Mouse (Mus musculus) heart, embryonic 13.5 days (tissue): ENCODE measurements around the gene Camk1. TPM values are rescaled to one million over a fixed set of nuclear protein-coding genes. Genes with fewer than 3 reads are reported as not detected.

Experiments
- ATAC-seq: fragments of 200-750 bp; cut with Nextera tagmentation; 2 replicates; pipeline ENCODE4 v1.8.0; 2017; ENCODE audit warnings: moderate TSS enrichment; ENCODE audit not compliant: insufficient number of reproducible peaks, low FRiP score, low TSS enrichment; ENCODE audit errors: extremely low read depth
- H3K27ac ChIP-seq: fragments of 300-500 bp; sonication (generic); replicated peaks from 2 replicates; pipeline ENCODE4 v1.5.1; 2015; ENCODE audit warnings: moderate library complexity, mild to moderate bottlenecking, inconsistent platforms
- H3K27me3 ChIP-seq: fragments of 300-500 bp; sonication (generic); replicated peaks from 2 replicates; pipeline ENCODE4 v1.6.1; 2015; ENCODE audit warnings: mild to moderate bottlenecking, inconsistent platforms
- H3K36me3 ChIP-seq: fragments of 300-500 bp; sonication (generic); 2 replicates; pipeline ENCODE4 v1.6.1; 2015; ENCODE audit warnings: mild to moderate bottlenecking, inconsistent platforms
- H3K4me1 ChIP-seq: fragments of 300-500 bp; sonication (generic); 2 replicates; pipeline ENCODE4 v1.6.1; 2015; ENCODE audit warnings: inconsistent platforms
- H3K4me2 ChIP-seq: fragments of 300-500 bp; sonication (generic); 2 replicates; pipeline ENCODE4 v1.6.1; 2015; ENCODE audit warnings: inconsistent platforms, mild to moderate bottlenecking, moderate library complexity
- H3K4me3 ChIP-seq: fragments of 300-500 bp; sonication (generic); 2 replicates; pipeline ENCODE4 v1.5.1; 2015; ENCODE audit warnings: moderate library complexity, mild to moderate bottlenecking, inconsistent platforms
- H3K9ac ChIP-seq: fragments of 300-500 bp; sonication (generic); 2 replicates; pipeline ENCODE4 v1.6.1; 2015; ENCODE audit warnings: inconsistent platforms, mild to moderate bottlenecking, moderate library complexity
- H3K9me3 ChIP-seq: fragments of 300-500 bp; sonication (generic); 2 replicates; pipeline ENCODE4 v1.6.1; 2016; ENCODE audit warnings: inconsistent platforms
- WGBS: fragments of 180-500 bp; shearing (Covaris S2); methylation state at CpG from one replicate; pipeline ENCODE4 v1.1.7; 2015; ENCODE audit warnings: mixed read lengths; 5-methylcytosine and 5-hydroxymethylcytosine counted together
- polyA plus RNA-seq: library from polyadenylated mRNA; unstranded; fragments of >200 nt; fragmentation: Nextera tagmentation; extraction: Ambion mirVana; gene quantifications from 2 replicates; pipeline ENCODE4 v1.2.1, GENCODE M21; 2015

Gene Camk1
- polyA plus RNA-seq, 1 experiment from 2014 or later: 109 TPM

- H3K36me3 ChIP-seq: peaks cover 57% of the 10 kb centered on the region
- peak within 1 kb of the TSS; percentile 96 for H3K27ac ChIP-seq
- H3K9ac ChIP-seq: peak within 1 kb of the TSS; percentile 97
- under 1% methylated on average over 58 of the region's 61 CpGs for WGBS
- H3K4me1 ChIP-seq: peaks cover 24% of the 10 kb centered on the region
- H3K4me3 ChIP-seq: peak within 1 kb of the TSS; percentile 96
- peak within 1 kb of the TSS; percentile 94 for H3K4me2 ChIP-seq
- H3K27me3 ChIP-seq: no peaks in the 10 kb centered on the region
- ATAC-seq: peak; percentile 90
- H3K9me3 ChIP-seq: no peaks in the 10 kb centered on the region
These were observed 34.0 kb upstream of the Camk1 start, which contains the start of the genes Tada3 and Arpc4 for GRCm38 (mm10) chr6:113377496-113378385. Gene Tada3, minus strand, starts transcription at chr6:113377883. Gene Arpc4, plus strand, starts transcription at chr6:113378115.

GRCm38 (mm10) chr6:113377172-113377495 lies 33.4 kb upstream of the Camk1 start:
- H3K4me3 ChIP-seq: peak overlapping the region; percentile 96
- peaks cover 24% of the 10 kb centered on the region for H3K4me1 ChIP-seq
- H3K27me3 ChIP-seq: no peaks in the 10 kb centered on the region
- H3K27ac ChIP-seq: peak overlapping the region; percentile 96
- WGBS: 6% methylated on average over 7 of the region's 7 CpGs
- peaks cover 57% of the 10 kb centered on the region for H3K36me3 ChIP-seq
- H3K9me3 ChIP-seq: no peaks in the 10 kb centered on the region
- ATAC-seq: no peak
- H3K4me2 ChIP-seq: peak overlapping the region; percentile 94
- H3K9ac ChIP-seq: peak overlapping the region; percentile 97

GRCm38 (mm10) chr6:113373491-113373890 lies 29.7 kb upstream of the Camk1 start:
- no peak overlapping the region for H3K9ac ChIP-seq
- ATAC-seq: no peak
- H3K27ac ChIP-seq: no peak overlapping the region
- 85% methylated on average over 4 of the region's 4 CpGs for WGBS
- no peaks in the 10 kb centered on the region for H3K9me3 ChIP-seq
- H3K4me2 ChIP-seq: no peak overlapping the region
- no peaks in the 10 kb centered on the region for H3K27me3 ChIP-seq
- peaks cover 6% of the 10 kb centered on the region for H3K4me1 ChIP-seq
- H3K36me3 ChIP-seq: peaks cover 75% of the 10 kb centered on the region
- no peak overlapping the region for H3K4me3 ChIP-seq

GRCm38 (mm10) chr6:113370194-113370929 lies 26.6 kb upstream of the Camk1 start:
- Histone ChIP-seq H3K36me3 (peaks cover 91% of the 10 kb centered on the region), H3K9ac (no peak overlapping the region), H3K4me1 (no peaks in the 10 kb centered on the region), H3K4me3 (no peak overlapping the region), H3K4me2 (no peak overlapping the region), H3K27me3 (no peaks in the 10 kb centered on the region), H3K27ac (no peak overlapping the region), H3K9me3 (no peaks in the 10 kb centered on the region)
- no peak; the same call in 1 of the 2 replicates for ATAC-seq
- WGBS: 86% methylated on average over 20 of the region's 20 CpGs

- ATAC-seq: no peak
- no peaks in the 10 kb centered on the region for H3K27me3 ChIP-seq
- H3K9ac ChIP-seq: no peak overlapping the region
These were observed 24.8 kb upstream of the Camk1 start for GRCm38 (mm10) chr6:113368577-113368976.

GRCm38 (mm10) chr6:113368124-113368523 lies 24.3 kb upstream of the Camk1 start:
- H3K27ac ChIP-seq: no peak overlapping the region
- H3K9ac ChIP-seq: no peak overlapping the region
- H3K4me3 ChIP-seq: no peak overlapping the region
- no peak for ATAC-seq
- no peaks in the 10 kb centered on the region for H3K27me3 ChIP-seq
- H3K4me1 ChIP-seq: no peaks in the 10 kb centered on the region
- H3K36me3 ChIP-seq: peaks cover 69% of the 10 kb centered on the region
- no peak overlapping the region for H3K4me2 ChIP-seq
- WGBS: 76% methylated on average over 7 of the region's 7 CpGs
- H3K9me3 ChIP-seq: no peaks in the 10 kb centered on the region

More at GRCm38 (mm10) chr6:113368577-113368976, 24.8 kb upstream of the Camk1 start:
- 85% methylated on average over 5 of the region's 5 CpGs for WGBS
- Histone ChIP-seq H3K4me2 (no peak overlapping the region), H3K9me3 (no peaks in the 10 kb centered on the region), H3K4me3 (no peak overlapping the region), H3K36me3 (peaks cover 74% of the 10 kb centered on the region), H3K4me1 (no peaks in the 10 kb centered on the region), H3K27ac (no peak overlapping the region)

- Histone ChIP-seq H3K4me1 (no peaks in the 10 kb centered on the region), H3K9ac (no peak overlapping the region), H3K36me3 (peaks cover 64% of the 10 kb centered on the region), H3K9me3 (no peaks in the 10 kb centered on the region), H3K4me2 (no peak overlapping the region), H3K27ac (no peak overlapping the region), H3K4me3 (no peak overlapping the region), H3K27me3 (no peaks in the 10 kb centered on the region)
- no peak for ATAC-seq
- WGBS: 95% methylated on average over 1 of the region's 1 CpGs
These were observed 23.8 kb upstream of the Camk1 start for GRCm38 (mm10) chr6:113367574-113367973.

- Histone ChIP-seq H3K4me2 (no peak overlapping the region), H3K27me3 (no peaks in the 10 kb centered on the region), H3K36me3 (peaks cover 54% of the 10 kb centered on the region), H3K4me1 (no peaks in the 10 kb centered on the region), H3K9me3 (no peaks in the 10 kb centered on the region), H3K4me3 (no peak overlapping the region), H3K9ac (no peak overlapping the region), H3K27ac (no peak overlapping the region)
- no peak for ATAC-seq
- 86% methylated on average over 6 of the region's 6 CpGs for WGBS
These were observed 22.9 kb upstream of the Camk1 start for GRCm38 (mm10) chr6:113366639-113367038.

GRCm38 (mm10) chr6:113364518-113365135 lies 20.8 kb upstream of the Camk1 start:
- no peak overlapping the region for H3K4me3 ChIP-seq
- 59% methylated on average over 8 of the region's 8 CpGs for WGBS
- no peak overlapping the region for H3K27ac ChIP-seq
- no peak overlapping the region for H3K4me2 ChIP-seq
- H3K36me3 ChIP-seq: peaks cover 34% of the 10 kb centered on the region
- H3K4me1 ChIP-seq: no peaks in the 10 kb centered on the region
- H3K9me3 ChIP-seq: no peaks in the 10 kb centered on the region
- H3K27me3 ChIP-seq: no peaks in the 10 kb centered on the region
- ATAC-seq: no peak
- H3K9ac ChIP-seq: no peak overlapping the region

- no peak overlapping the region for H3K27ac ChIP-seq
- no peak overlapping the region for H3K9ac ChIP-seq
- H3K27me3 ChIP-seq: no peaks in the 10 kb centered on the region; the same call in 1 of the 2 replicates
- H3K4me3 ChIP-seq: no peak overlapping the region
- H3K9me3 ChIP-seq: no peaks in the 10 kb centered on the region
- peaks cover 12% of the 10 kb centered on the region for H3K36me3 ChIP-seq
- H3K4me1 ChIP-seq: no peaks in the 10 kb centered on the region
- WGBS: 80% methylated on average over 1 of the region's 1 CpGs
- no peak for ATAC-seq
- no peak overlapping the region for H3K4me2 ChIP-seq
These were observed 18.5 kb upstream of the Camk1 start for GRCm38 (mm10) chr6:113362241-113362640.

- no peak for ATAC-seq
- Histone ChIP-seq H3K9ac (no peak overlapping the region), H3K27ac (no peak overlapping the region), H3K27me3 (no peaks in the 10 kb centered on the region; the same call in 1 of the 2 replicates), H3K9me3 (no peaks in the 10 kb centered on the region), H3K4me3 (no peak overlapping the region), H3K36me3 (peaks cover 4% of the 10 kb centered on the region), H3K4me1 (no peaks in the 10 kb centered on the region), H3K4me2 (no peak overlapping the region)
- WGBS: 60% methylated on average over 4 of the region's 4 CpGs
These were observed 17.7 kb upstream of the Camk1 start for GRCm38 (mm10) chr6:113361476-113361875.
